Mouse (Mus musculus) layer of hippocampus, postnatal 14 days (tissue): ENCODE results near the gene Ddx3x. TPM values are rescaled to one million over a fixed set of nuclear protein-coding genes. Genes with fewer than 3 reads are reported as not detected.
"Not testable (repeated sequence)": the region's sequence is repeated elsewhere in the genome, so short reads cannot be mapped to it uniquely, and the experiment has no call there.

Experiments used
- DNase-seq, 2 experiments: peaks; one replicate each; pipeline ENCODE4 v3.0.0; 2021 to 2022; ENCODE audit warnings: low spot score in 2 of 2, mixed read lengths in 1 of 2
- long read RNA-seq, 2 experiments: library from polyadenylated mRNA; stranded (forward); transcript quantifications; one replicate each; pipeline ENCODE4 v2.0.0; 2021
- total RNA-seq, 2 experiments: library from RNA; stranded (reverse); gene quantifications; 2 replicates each; pipeline ENCODE4 v1.2.3; 2021

Gene Ddx3x
- 100 to 1,000 TPM; 157 to 176 TPM for total RNA-seq
- long read RNA-seq, experiment 1, full-length matches to known transcripts = 6 of 23 reads
- long read RNA-seq, experiment 1, partial matches to known transcripts = 11 of 23 reads
- long read RNA-seq, experiment 1, other reads (novel, unspliced or antisense) = 6 of 23 reads
- long read RNA-seq, experiment 2, full-length matches to known transcripts = 4 of 21 reads
- long read RNA-seq, experiment 2, partial matches to known transcripts = 14 of 21 reads
- long read RNA-seq, experiment 2, other reads (novel, unspliced or antisense) = 3 of 21 reads

- peak; percentile 88 to 96 for DNase-seq
Measured at GRCm38 (mm10) chrX:13280409-13281328, at the start of gene Ddx3x. Ddx3x (plus strand) TSS chrX:13280970.

- DNase-seq = no peak
Measured at GRCm38 (mm10) chrX:13231243-13231642, 49.5 kb upstream of the Ddx3x start.

DNA sequence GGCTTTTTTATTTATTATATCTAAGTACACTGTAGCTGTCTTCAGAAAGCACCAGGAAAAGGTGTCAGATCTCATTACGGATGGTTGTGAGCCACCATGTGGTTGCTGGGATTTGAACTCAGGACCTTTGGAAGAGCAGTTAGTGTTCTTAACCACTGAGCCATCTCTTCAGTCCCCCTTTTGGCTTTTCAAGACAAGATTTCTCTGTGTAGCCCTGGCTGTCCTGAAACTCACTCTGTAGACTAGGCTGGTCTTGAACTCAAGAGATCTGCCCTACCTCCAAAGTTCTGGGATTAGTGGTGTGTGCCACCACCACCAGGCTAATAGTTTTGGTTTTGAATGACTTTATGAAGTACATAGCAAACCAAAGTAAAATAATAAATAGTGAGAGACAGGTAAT lies 47.9 kb upstream of the Ddx3x start:
- DNase-seq = not testable (repeated sequence)

DNA sequence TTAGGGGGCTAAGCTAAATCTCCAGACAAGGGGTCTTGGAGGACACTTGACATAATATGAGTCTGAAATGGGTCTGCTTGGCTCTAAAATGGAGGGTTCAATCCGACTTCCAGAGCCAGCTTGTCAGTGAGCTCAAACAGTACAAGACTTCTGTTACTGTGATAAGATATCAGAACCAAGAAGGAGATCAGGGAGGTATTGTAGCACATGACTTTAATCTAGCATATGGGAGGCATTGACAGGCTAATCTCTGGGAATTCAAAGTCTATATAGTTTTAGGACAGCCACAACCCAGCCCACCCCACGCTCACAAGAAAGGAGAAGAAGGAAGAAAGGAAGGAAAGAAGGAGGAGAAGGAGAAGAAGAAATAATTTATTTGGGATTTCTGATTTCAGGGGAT lies 47.1 kb upstream of the Ddx3x start:
- no peak for DNase-seq

GRCm38 (mm10) chrX:13234709-13235108 lies 46.1 kb upstream of the Ddx3x start:
- DNase-seq = no peak

DNA sequence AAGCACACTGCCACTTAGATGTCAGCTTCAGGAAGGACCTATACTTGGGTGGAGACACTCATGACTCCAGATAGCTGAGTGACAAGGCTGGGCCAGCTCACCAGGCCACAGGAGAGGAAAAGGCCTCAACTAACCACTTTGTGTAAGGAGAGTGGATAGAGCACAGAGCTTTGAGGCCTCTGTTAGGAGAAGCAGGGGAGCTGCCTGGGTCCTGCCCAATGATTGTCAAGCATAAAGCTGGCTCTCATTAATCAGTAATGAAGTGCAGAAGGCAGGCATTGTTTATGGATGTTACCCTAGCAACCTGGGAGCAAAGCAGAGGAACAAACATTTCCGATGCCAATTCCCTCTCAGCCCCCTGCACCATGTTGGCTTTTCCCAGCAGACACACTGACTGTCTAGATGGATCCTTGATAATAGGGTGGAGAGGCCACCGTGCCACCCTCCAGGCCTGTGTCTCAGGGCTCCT lies 44.6 kb upstream of the Ddx3x start:
- DNase-seq = peak; percentile 9 to 60

DNA sequence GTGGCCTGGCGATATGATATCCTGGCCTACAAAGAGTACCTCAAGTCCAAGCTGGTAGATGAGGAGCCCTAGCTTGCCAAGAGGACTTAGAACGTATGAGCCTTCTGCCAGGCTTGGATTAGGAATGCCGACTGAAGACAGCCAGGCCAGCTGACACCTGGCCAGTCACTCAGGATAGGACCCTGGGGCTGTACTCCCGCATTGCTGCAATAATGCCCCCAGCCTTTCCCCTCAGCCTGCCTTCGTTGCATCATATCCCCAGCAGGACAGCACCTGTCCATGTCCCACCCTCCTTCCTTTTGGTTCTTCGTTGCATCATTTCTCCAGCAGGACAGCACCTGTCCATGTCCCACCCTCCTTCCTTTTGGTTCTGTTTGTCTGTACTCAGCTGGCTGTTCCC lies 41.3 kb upstream of the Ddx3x start:
- no peak for DNase-seq

DNA sequence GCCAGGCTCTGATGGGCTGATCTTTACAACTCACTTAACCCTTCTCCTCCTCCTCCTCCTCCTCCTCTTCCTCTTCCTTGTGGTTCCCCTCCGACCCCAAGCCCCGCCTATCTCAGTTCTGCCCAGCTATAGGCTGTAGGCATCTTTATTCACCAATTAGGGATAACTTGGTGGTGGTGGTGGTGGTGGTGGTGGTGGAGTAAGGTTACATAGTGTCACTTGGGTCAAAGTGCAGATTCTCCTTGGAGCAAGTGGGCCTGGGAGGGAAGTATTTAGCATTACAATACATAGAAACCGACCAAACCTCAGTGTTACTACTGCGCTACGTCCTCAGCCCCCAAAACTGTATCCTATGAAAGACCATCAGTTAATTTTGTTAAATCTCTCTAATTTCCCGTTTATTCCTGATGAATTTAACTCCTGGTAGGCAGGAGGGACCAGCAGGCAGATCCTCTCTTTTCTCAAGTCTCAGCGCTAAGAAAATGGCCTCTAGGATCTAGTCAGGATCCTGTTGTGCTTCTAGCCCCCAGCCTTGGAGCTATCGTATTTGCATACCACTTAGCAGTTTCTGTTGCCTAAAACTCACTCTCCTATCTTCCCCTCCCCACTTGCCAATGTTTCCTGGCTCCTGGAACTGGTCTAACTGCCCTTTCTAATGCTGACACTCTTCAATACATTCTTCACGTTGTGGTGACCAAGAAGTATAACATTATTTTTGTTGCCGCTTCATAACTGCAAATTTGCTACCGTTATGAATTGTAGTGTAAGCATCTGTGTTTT lies 39.9 kb upstream of the Ddx3x start:
- no peak for DNase-seq

GRCm38 (mm10) chrX:13241426-13242319 lies 39.1 kb upstream of the Ddx3x start:
- DNase-seq = peak; percentile 20 to 28

DNA sequence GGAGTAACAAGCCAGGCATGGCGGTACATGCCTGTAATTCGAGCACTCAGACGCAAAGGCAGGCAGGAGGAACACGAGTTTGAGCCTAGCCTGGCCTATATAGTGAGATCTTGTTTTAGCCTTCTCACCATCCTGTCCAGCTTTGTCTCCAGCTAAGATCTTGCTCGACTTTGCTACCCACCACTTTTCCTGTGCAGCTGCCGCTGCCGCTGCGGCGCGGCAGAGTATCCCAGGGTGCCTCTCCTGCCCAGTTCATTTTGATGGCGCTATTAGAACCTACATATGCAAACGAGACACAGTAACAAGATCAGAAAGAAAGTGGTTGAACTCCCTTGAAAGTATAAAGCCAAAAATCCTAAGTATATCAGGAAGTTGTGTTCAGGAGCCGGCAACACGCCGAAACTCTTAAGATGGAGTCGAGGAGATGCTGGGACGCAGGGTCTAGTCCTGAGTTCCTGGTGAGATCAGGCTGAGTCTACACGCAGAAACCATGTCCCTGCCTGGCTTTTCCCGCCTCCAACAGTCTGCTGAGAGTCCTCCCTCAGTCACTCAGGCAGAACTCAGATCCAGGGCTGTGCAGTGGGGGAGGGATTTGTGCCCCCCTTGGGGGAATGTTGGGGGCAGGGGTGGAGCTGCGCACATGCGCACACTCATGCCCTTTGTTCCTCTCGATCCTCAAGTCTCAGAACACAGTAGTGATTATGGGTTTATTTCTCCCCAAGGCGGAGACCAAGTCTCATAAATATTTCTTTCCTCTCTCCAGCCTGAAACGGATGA lies 38.3 kb upstream of the Ddx3x start:
- peak; percentile 67 to 88 for DNase-seq

GRCm38 (mm10) chrX:13243133-13244123 lies 37.3 kb upstream of the Ddx3x start:
- DNase-seq = peak in 1 of 2 experiments; percentile 5

- no peak for DNase-seq
Measured at GRCm38 (mm10) chrX:13244588-13244987, 36.2 kb upstream of the Ddx3x start.

DNA sequence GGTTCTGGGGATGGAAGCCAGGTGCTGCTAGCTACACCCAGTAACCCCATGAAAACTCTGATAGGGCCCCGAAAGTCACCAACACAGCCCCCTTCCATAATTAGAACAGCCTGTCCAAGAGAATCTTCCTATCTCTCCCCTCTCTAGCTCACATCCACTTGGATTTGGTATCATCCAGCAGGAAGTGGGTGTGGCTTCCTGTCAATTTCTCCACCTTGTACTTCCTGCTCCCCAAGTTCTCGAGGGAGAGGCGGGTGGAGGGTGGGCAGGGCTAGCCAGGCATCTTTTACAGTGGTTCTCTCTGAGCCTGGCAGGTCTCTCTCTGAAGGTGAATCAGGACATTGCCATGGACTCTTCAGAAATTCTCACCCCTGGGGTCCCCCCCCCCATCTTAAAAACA lies 35.7 kb upstream of the Ddx3x start:
- no peak for DNase-seq

DNA sequence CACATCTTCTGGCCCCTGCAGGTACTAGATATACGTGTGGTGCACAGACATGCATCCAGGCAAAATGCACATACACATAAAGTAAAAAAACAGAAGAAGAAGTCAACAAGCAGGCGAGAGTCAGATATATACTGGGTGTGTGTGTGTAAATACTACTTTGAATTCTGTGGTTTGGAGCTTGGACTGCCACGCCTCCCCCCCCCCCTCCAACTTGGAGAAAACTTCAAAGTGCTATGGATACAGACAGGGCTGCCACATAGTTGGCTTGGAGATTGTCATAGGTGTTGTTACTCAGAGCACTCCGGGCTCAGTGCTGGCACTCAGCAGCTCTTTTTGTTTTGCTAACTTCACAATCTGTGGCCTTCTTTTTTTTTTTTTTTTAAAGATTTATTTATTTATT lies 29.1 kb upstream of the Ddx3x start:
- no peak for DNase-seq

- DNase-seq = no peak
Measured at GRCm38 (mm10) chrX:13254273-13254672, 26.5 kb upstream of the Ddx3x start.

DNA sequence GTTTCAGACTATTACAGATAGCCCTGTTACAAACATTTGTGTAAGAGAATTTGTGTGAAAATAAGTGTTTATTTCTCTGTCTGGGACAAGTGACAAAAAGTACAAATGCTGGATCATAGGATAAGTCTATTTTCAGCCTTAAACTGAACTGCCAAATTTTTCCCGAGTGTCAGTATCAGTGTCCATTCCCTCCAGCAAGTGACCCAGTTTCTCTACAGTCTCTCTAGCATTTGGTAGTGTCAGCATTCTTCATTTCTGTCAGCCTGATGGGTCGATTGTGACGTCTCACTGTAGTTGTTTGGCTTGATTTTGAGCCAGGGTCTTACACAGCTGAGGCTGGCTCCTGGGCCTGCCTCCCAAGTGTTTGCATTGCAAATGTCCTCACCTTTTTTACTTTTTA lies 17.4 kb upstream of the Ddx3x start:
- DNase-seq = no peak

GRCm38 (mm10) chrX:13275519-13276137 lies 5.1 kb upstream of the Ddx3x start:
- no peak for DNase-seq

GRCm38 (mm10) chrX:13278996-13279395 lies 1.8 kb upstream of the Ddx3x start:
- DNase-seq = no peak
